Mouse (Mus musculus) heart, embryonic 11.5 days (tissue): ENCODE measurements around the gene Gabbr2. TPM values are rescaled to one million over a fixed set of nuclear protein-coding genes. Genes with fewer than 3 reads are reported as not detected.
"Not testable (repeated sequence)": the region's sequence is repeated elsewhere in the genome, so short reads cannot be mapped to it uniquely, and the experiment has no call there.

Experiments
- ATAC-seq: fragments of 200-750 bp; cut with Nextera tagmentation; replicated peaks from 2 replicates; pipeline ENCODE4 v1.8.0; 2017; ENCODE audit warnings: moderate library complexity; ENCODE audit not compliant: insufficient number of reproducible peaks, low FRiP score, low TSS enrichment
- H3K27ac ChIP-seq: fragments of 300-500 bp; sonication (generic); 2 replicates; pipeline ENCODE4 v1.5.1; 2014; ENCODE audit warnings: mild to moderate bottlenecking, low read depth, low read length
- H3K27me3 ChIP-seq: fragments of 300-500 bp; sonication (generic); 2 replicates; pipeline ENCODE4 v1.6.1; 2014; ENCODE audit warnings: mild to moderate bottlenecking, low read length, mixed read lengths; ENCODE audit not compliant: control insufficient read depth, insufficient read depth
- H3K36me3 ChIP-seq: fragments of 300-500 bp; sonication (generic); 2 replicates; pipeline ENCODE4 v1.6.1; 2014; ENCODE audit warnings: mild to moderate bottlenecking, low read length, moderate library complexity, mixed read lengths; ENCODE audit not compliant: control insufficient read depth, insufficient read depth
- H3K4me1 ChIP-seq: fragments of 300-500 bp; sonication (generic); 2 replicates; pipeline ENCODE4 v1.6.1; 2014; ENCODE audit warnings: low read length; ENCODE audit not compliant: control insufficient read depth, insufficient read depth
- H3K4me2 ChIP-seq: fragments of 300-500 bp; sonication (generic); 2 replicates; pipeline ENCODE4 v1.6.1; 2014; ENCODE audit warnings: mild to moderate bottlenecking, moderate library complexity
- H3K4me3 ChIP-seq: fragments of 300-500 bp; sonication (generic); 2 replicates; pipeline ENCODE4 v1.5.1; 2014; ENCODE audit warnings: low read depth, low read length
- H3K9ac ChIP-seq: fragments of 300-500 bp; sonication (generic); 2 replicates; pipeline ENCODE4 v1.6.1; 2014; ENCODE audit warnings: mild to moderate bottlenecking, low read depth, low read length, moderate library complexity
- H3K9me3 ChIP-seq: fragments of 300-500 bp; sonication (generic); replicated peaks from 2 replicates; pipeline ENCODE4 v1.6.1; 2016; ENCODE audit warnings: low read length; ENCODE audit not compliant: control insufficient read depth
- WGBS: fragments of 180-500 bp; shearing (Covaris S2); extraction: QIAGEN DNeasy Blood & Tissue Kit; methylation state at CpG from one replicate; pipeline ENCODE4 v1.1.7; 2014; ENCODE audit not compliant: insufficient replicate concordance; 5-methylcytosine and 5-hydroxymethylcytosine counted together
- polyA plus RNA-seq: library from polyadenylated mRNA; unstranded; fragments of >200 nt; fragmentation: Nextera tagmentation; extraction: Ambion mirVana; gene quantifications from 2 replicates; pipeline ENCODE4 v1.2.1, GENCODE M21; 2014

Gene Gabbr2
- polyA plus RNA-seq, 1 experiment from 2014 or later = 0.13 TPM

DNA sequence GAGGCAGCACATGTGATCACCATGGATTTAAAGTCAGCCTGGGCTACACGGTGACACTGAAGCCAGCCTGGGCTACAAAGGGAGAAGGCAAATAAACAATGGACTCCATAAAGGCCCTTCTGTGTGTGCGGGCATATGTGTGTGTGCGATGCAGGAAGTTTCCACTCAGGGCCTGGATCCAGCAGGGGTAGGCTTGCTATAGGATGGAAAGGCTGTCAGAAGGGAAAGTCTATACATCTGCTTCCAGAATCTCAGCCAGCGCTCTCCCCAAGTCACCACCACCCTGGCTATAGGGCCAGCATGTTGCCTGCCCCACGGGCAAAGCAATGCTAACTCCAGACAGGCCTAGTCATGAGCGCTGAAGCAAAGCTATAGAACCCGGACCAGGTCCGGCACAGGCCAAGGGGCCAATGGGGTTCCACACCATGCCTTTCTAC is 348.0 kb downstream of the Gabbr2 start:
- Histone ChIP-seq H3K9ac (no peak overlapping the region), H3K27me3 (peaks cover 9% of the 10 kb centered on the region), H3K4me3 (no peak overlapping the region), H3K36me3 (no peaks in the 10 kb centered on the region), H3K9me3 (no peaks in the 10 kb centered on the region), H3K4me2 (no peak overlapping the region), H3K4me1 (no peaks in the 10 kb centered on the region), H3K27ac (peak overlapping the region; percentile 29)
- no peak for ATAC-seq
- WGBS = 80% methylated on average over 8 of the region's 8 CpGs

- Histone ChIP-seq H3K4me3 (no peak overlapping the region), H3K36me3 (no peaks in the 10 kb centered on the region), H3K4me1 (no peaks in the 10 kb centered on the region), H3K27ac (peak overlapping the region; percentile 29; the same call in 1 of the 2 replicates), H3K9ac (no peak overlapping the region), H3K27me3 (peaks cover 3% of the 10 kb centered on the region), H3K4me2 (no peak overlapping the region), H3K9me3 (no peaks in the 10 kb centered on the region)
- ATAC-seq = no peak
- WGBS = 59% methylated on average over 8 of the region's 8 CpGs
Measured at GRCm38 (mm10) chr4:46642924-46643675, 348.6 kb downstream of the Gabbr2 start.

DNA sequence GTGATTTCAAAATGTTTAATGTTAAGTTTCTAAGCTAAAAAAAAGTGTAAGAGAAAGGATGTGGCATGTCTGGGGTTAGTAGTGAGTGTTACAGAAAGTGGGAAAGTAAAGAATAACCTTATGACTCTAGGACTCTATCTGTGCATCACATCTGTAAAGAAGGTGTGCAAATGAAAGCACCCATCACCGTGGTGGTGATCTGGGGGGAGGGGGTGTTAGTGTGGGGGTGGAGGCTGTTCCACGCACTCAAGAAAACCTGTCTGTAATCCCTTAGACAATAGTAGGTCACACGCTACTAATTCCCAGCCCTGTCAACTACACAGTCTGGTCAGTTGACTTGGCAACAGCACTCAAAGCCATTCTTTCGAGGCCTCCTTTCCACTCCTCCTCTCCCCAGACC is 350.4 kb downstream of the Gabbr2 start:
- Histone ChIP-seq H3K27ac (no peak overlapping the region), H3K4me2 (no peak overlapping the region), H3K9me3 (no peaks in the 10 kb centered on the region), H3K36me3 (no peaks in the 10 kb centered on the region), H3K27me3 (no peaks in the 10 kb centered on the region; the same call in 1 of the 2 replicates), H3K4me1 (no peaks in the 10 kb centered on the region), H3K4me3 (no peak overlapping the region), H3K9ac (no peak overlapping the region)
- WGBS = 75% methylated on average over 4 of the region's 4 CpGs
- no peak for ATAC-seq

GRCm38 (mm10) chr4:46639866-46640265 is 351.8 kb downstream of the Gabbr2 start:
- no peak overlapping the region for H3K9ac ChIP-seq
- H3K9me3 ChIP-seq = no peaks in the 10 kb centered on the region
- no peaks in the 10 kb centered on the region for H3K4me1 ChIP-seq
- H3K36me3 ChIP-seq = no peaks in the 10 kb centered on the region
- H3K4me2 ChIP-seq = no peak overlapping the region
- WGBS = 68% methylated on average over 8 of the region's 8 CpGs
- H3K27ac ChIP-seq = no peak overlapping the region
- no peak overlapping the region for H3K4me3 ChIP-seq
- no peaks in the 10 kb centered on the region; the same call in 1 of the 2 replicates for H3K27me3 ChIP-seq
- no peak for ATAC-seq

GRCm38 (mm10) chr4:46637250-46637649 is 354.4 kb downstream of the Gabbr2 start:
- not testable (repeated sequence) for H3K27ac ChIP-seq, H3K9me3 ChIP-seq, H3K4me2 ChIP-seq, H3K4me1 ChIP-seq, H3K36me3 ChIP-seq, H3K27me3 ChIP-seq, H3K9ac ChIP-seq, ATAC-seq, H3K4me3 ChIP-seq
- 89% methylated on average over 10 of the region's 10 CpGs for WGBS

- H3K4me3 ChIP-seq = no peak overlapping the region
- peaks cover 3% of the 10 kb centered on the region; the same call in 1 of the 2 replicates for H3K27me3 ChIP-seq
- 79% methylated on average over 16 of the region's 16 CpGs for WGBS
- H3K36me3 ChIP-seq = no peaks in the 10 kb centered on the region
- H3K4me1 ChIP-seq = no peaks in the 10 kb centered on the region
- H3K4me2 ChIP-seq = no peak overlapping the region
- H3K9me3 ChIP-seq = no peaks in the 10 kb centered on the region
- ATAC-seq = no peak
- no peak overlapping the region for H3K9ac ChIP-seq
- no peak overlapping the region for H3K27ac ChIP-seq
Measured at GRCm38 (mm10) chr4:46635702-46636430, 355.8 kb downstream of the Gabbr2 start.

DNA sequence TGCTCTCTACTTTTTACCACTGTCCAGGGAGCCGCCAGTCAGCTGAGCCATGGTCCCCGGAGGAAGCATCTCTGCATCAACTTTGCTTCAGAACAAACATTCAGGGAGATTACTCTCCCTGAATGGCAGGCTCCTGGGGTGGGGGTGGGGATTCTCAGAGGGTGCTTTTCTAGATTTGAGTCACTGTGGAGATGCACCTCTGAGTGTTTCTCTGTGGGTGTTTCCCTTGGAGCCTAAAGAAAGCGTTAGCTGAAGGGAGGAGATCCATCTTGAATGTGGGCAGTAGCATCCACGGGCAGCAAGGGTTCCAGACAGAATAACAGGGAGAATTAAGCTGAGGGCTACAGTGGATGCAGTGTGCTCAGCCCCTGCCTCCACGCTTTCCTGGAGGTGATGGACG is 356.8 kb downstream of the Gabbr2 start:
- ATAC-seq = no peak
- H3K4me3 ChIP-seq = no peak overlapping the region
- no peaks in the 10 kb centered on the region for H3K36me3 ChIP-seq
- no peaks in the 10 kb centered on the region for H3K4me1 ChIP-seq
- H3K27me3 ChIP-seq = peaks cover 4% of the 10 kb centered on the region; the same call in 1 of the 2 replicates
- no peaks in the 10 kb centered on the region for H3K9me3 ChIP-seq
- H3K4me2 ChIP-seq = no peak overlapping the region
- no peak overlapping the region for H3K27ac ChIP-seq
- WGBS = 52% methylated on average over 6 of the region's 6 CpGs
- H3K9ac ChIP-seq = no peak overlapping the region

GRCm38 (mm10) chr4:46633565-46633964 is 358.1 kb downstream of the Gabbr2 start:
- H3K27me3 ChIP-seq, H3K9ac ChIP-seq, H3K9me3 ChIP-seq, H3K4me3 ChIP-seq, H3K36me3 ChIP-seq, H3K4me1 ChIP-seq, ATAC-seq, H3K4me2 ChIP-seq, H3K27ac ChIP-seq: not testable (repeated sequence)
- 67% methylated on average over 6 of the region's 6 CpGs for WGBS
